Mouse (Mus musculus): ENCODE results near the gene Ugt1a2. TPM values are rescaled to one million over a fixed set of nuclear protein-coding genes. Genes with fewer than 3 reads are reported as not detected.

Gene Ugt1a2
- polyA plus RNA-seq, 1 experiment from 2014 or later = not detected

GRCm38 (mm10) chr1:88255989-88256754 is 55.8 kb downstream of the Ugt1a2 start:
- no peak overlapping the region for H3K27ac ChIP-seq (ENCODE audit: low read depth, low read length)
- H3K4me1 ChIP-seq (ENCODE audit: control insufficient read depth, insufficient read depth, low read length) = peaks cover 5% of the 10 kb centered on the region; the same call in 1 of the 2 replicates
- H3K4me3 ChIP-seq (ENCODE audit: low read depth, low read length) = no peak overlapping the region
- H3K9me3 ChIP-seq (replicated peaks; ENCODE audit: control insufficient read depth, low read length) = peaks cover 71% of the 10 kb centered on the region
- no peak overlapping the region for H3K9ac ChIP-seq (ENCODE audit: low read depth, low read length)
- no peak overlapping the region for H3K4me2 ChIP-seq
- no peak for ATAC-seq (replicated peaks; ENCODE audit: insufficient number of reproducible peaks, low FRiP score, low TSS enrichment)
- WGBS (ENCODE audit: insufficient replicate concordance) = 73% methylated on average over 13 of the region's 13 CpGs
- no peaks in the 10 kb centered on the region for H3K27me3 ChIP-seq (ENCODE audit: control insufficient read depth, insufficient read depth, low read length)
- H3K36me3 ChIP-seq (ENCODE audit: control insufficient read depth, insufficient read depth, low read length) = peaks cover 9% of the 10 kb centered on the region

- H3K9me3 ChIP-seq (replicated peaks; ENCODE audit: control insufficient read depth, low read length) = peaks cover 66% of the 10 kb centered on the region
- WGBS (ENCODE audit: insufficient replicate concordance) = 73% methylated on average over 10 of the region's 10 CpGs
Measured at GRCm38 (mm10) chr1:88256886-88257663, 56.7 kb downstream of the Ugt1a2 start.

GRCm38 (mm10) chr1:88257681-88258080 is 57.3 kb downstream of the Ugt1a2 start:
- Histone ChIP-seq H3K36me3 (ENCODE audit: control insufficient read depth, insufficient read depth, low read length) (peaks cover 24% of the 10 kb centered on the region), H3K4me1 (ENCODE audit: control insufficient read depth, insufficient read depth, low read length) (peaks cover 11% of the 10 kb centered on the region; the same call in 1 of the 2 replicates), H3K4me2 (no peak overlapping the region), H3K27ac (ENCODE audit: low read depth, low read length) (no peak overlapping the region), H3K9me3 (replicated peaks; ENCODE audit: control insufficient read depth, low read length) (peaks cover 60% of the 10 kb centered on the region), H3K4me3 (ENCODE audit: low read depth, low read length) (no peak overlapping the region), H3K27me3 (ENCODE audit: control insufficient read depth, insufficient read depth, low read length) (no peaks in the 10 kb centered on the region), H3K9ac (ENCODE audit: low read depth, low read length) (no peak overlapping the region)
- 78% methylated on average over 6 of the region's 6 CpGs for WGBS (ENCODE audit: insufficient replicate concordance)
- no peak for ATAC-seq (replicated peaks; ENCODE audit: insufficient number of reproducible peaks, low FRiP score, low TSS enrichment)

More at GRCm38 (mm10) chr1:88256886-88257663, 56.7 kb downstream of the Ugt1a2 start:
- ATAC-seq (replicated peaks; ENCODE audit: insufficient number of reproducible peaks, low FRiP score, low TSS enrichment) = no peak
- Histone ChIP-seq H3K36me3 (ENCODE audit: control insufficient read depth, insufficient read depth, low read length) (peaks cover 18% of the 10 kb centered on the region), H3K9ac (ENCODE audit: low read depth, low read length) (no peak overlapping the region), H3K4me1 (ENCODE audit: control insufficient read depth, insufficient read depth, low read length) (peaks cover 5% of the 10 kb centered on the region; the same call in 1 of the 2 replicates), H3K4me3 (ENCODE audit: low read depth, low read length) (no peak overlapping the region), H3K27me3 (ENCODE audit: control insufficient read depth, insufficient read depth, low read length) (no peaks in the 10 kb centered on the region), H3K4me2 (no peak overlapping the region), H3K27ac (ENCODE audit: low read depth, low read length) (no peak overlapping the region)

- Histone ChIP-seq H3K36me3 (ENCODE audit: control insufficient read depth, insufficient read depth, low read length) (peaks cover 31% of the 10 kb centered on the region), H3K4me3 (ENCODE audit: low read depth, low read length) (no peak overlapping the region), H3K9ac (ENCODE audit: low read depth, low read length) (no peak overlapping the region), H3K9me3 (replicated peaks; ENCODE audit: control insufficient read depth, low read length) (peaks cover 56% of the 10 kb centered on the region), H3K27ac (ENCODE audit: low read depth, low read length) (no peak overlapping the region), H3K4me2 (no peak overlapping the region), H3K4me1 (ENCODE audit: control insufficient read depth, insufficient read depth, low read length) (peaks cover 13% of the 10 kb centered on the region; the same call in 1 of the 2 replicates), H3K27me3 (ENCODE audit: control insufficient read depth, insufficient read depth, low read length) (no peaks in the 10 kb centered on the region)
- 67% methylated on average over 6 of the region's 6 CpGs for WGBS (ENCODE audit: insufficient replicate concordance)
- no peak for ATAC-seq (replicated peaks; ENCODE audit: insufficient number of reproducible peaks, low FRiP score, low TSS enrichment)
Measured at GRCm38 (mm10) chr1:88258361-88258760, 58.0 kb downstream of the Ugt1a2 start.

GRCm38 (mm10) chr1:88258881-88259642 is 58.7 kb downstream of the Ugt1a2 start:
- peak; percentile 2; the same call in 1 of the 2 replicates for ATAC-seq (replicated peaks; ENCODE audit: insufficient number of reproducible peaks, low FRiP score, low TSS enrichment)

GRCm38 (mm10) chr1:88259643-88260024 is 59.2 kb downstream of the Ugt1a2 start:
- Histone ChIP-seq H3K4me2 (no peak overlapping the region), H3K9ac (ENCODE audit: low read depth, low read length) (no peak overlapping the region), H3K9me3 (replicated peaks; ENCODE audit: control insufficient read depth, low read length) (peaks cover 43% of the 10 kb centered on the region), H3K27me3 (ENCODE audit: control insufficient read depth, insufficient read depth, low read length) (no peaks in the 10 kb centered on the region), H3K27ac (ENCODE audit: low read depth, low read length) (no peak overlapping the region), H3K4me1 (ENCODE audit: control insufficient read depth, insufficient read depth, low read length) (peaks cover 13% of the 10 kb centered on the region; the same call in 1 of the 2 replicates), H3K4me3 (ENCODE audit: low read depth, low read length) (no peak overlapping the region), H3K36me3 (ENCODE audit: control insufficient read depth, insufficient read depth, low read length) (peaks cover 43% of the 10 kb centered on the region)
- WGBS (ENCODE audit: insufficient replicate concordance) = 72% methylated on average over 4 of the region's 4 CpGs
- ATAC-seq (replicated peaks; ENCODE audit: insufficient number of reproducible peaks, low FRiP score, low TSS enrichment) = 0 out of 2 replicates have a peak, but pooled peaks have one; percentile 3

More at GRCm38 (mm10) chr1:88258881-88259642, 58.7 kb downstream of the Ugt1a2 start:
- H3K36me3 ChIP-seq (ENCODE audit: control insufficient read depth, insufficient read depth, low read length) = peaks cover 38% of the 10 kb centered on the region
- H3K4me3 ChIP-seq (ENCODE audit: low read depth, low read length) = no peak overlapping the region
- no peaks in the 10 kb centered on the region for H3K27me3 ChIP-seq (ENCODE audit: control insufficient read depth, insufficient read depth, low read length)
- no peak overlapping the region for H3K27ac ChIP-seq (ENCODE audit: low read depth, low read length)
- peaks cover 13% of the 10 kb centered on the region; the same call in 1 of the 2 replicates for H3K4me1 ChIP-seq (ENCODE audit: control insufficient read depth, insufficient read depth, low read length)
- no peak overlapping the region for H3K9ac ChIP-seq (ENCODE audit: low read depth, low read length)
- 66% methylated on average over 8 of the region's 8 CpGs for WGBS (ENCODE audit: insufficient replicate concordance)
- no peak overlapping the region for H3K4me2 ChIP-seq
- peaks cover 49% of the 10 kb centered on the region for H3K9me3 ChIP-seq (replicated peaks; ENCODE audit: control insufficient read depth, low read length)

GRCm38 (mm10) chr1:88260114-88260513 is 59.7 kb downstream of the Ugt1a2 start:
- Histone ChIP-seq H3K9me3 (replicated peaks; ENCODE audit: control insufficient read depth, low read length) (peaks cover 39% of the 10 kb centered on the region), H3K4me1 (ENCODE audit: control insufficient read depth, insufficient read depth, low read length) (peaks cover 17% of the 10 kb centered on the region; the same call in 1 of the 2 replicates), H3K27me3 (ENCODE audit: control insufficient read depth, insufficient read depth, low read length) (no peaks in the 10 kb centered on the region), H3K27ac (ENCODE audit: low read depth, low read length) (no peak overlapping the region), H3K9ac (ENCODE audit: low read depth, low read length) (no peak overlapping the region), H3K4me2 (no peak overlapping the region), H3K36me3 (ENCODE audit: control insufficient read depth, insufficient read depth, low read length) (peaks cover 48% of the 10 kb centered on the region), H3K4me3 (ENCODE audit: low read depth, low read length) (no peak overlapping the region)
- WGBS (ENCODE audit: insufficient replicate concordance) = 79% methylated on average over 6 of the region's 6 CpGs
- 0 out of 2 replicates have a peak, but pooled peaks have one; percentile 1 for ATAC-seq (replicated peaks; ENCODE audit: insufficient number of reproducible peaks, low FRiP score, low TSS enrichment)

Data from heart, embryonic 11.5 days (tissue).